Mouse (Mus musculus): ENCODE measurements at regions not wholly inside any gene's neighbourhood (a gene's known extent, or its start where the extent isn't known, plus 50 kb on each side); places are given as distances from the start of the nearest gene placed in this dataset.

DNA sequence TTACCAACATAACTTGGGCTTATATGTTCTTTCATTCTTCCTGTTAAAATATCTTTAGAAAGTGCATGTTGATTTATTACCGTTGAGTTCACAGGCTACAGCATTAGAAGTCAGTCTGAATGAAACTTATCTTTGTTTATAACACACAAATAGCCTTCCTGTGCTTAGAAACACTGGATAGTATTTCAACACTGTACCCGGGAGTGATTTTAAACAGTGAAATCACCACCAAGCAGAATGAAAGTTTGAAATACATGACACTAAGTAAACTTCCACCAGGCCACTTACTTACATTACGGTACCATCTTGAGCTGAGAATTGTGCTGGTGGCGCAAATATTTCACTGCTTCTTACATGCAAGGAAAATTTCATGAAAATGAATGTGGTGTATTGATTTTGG, 516.5 kb upstream of the Ccdc54 start:
- TF ChIP-seq CTCF (IDR thresholded peaks at IDR 0.05): no peak
- no peak for TF ChIP-seq EP300 (IDR thresholded peaks at IDR 0.05)
- no peaks in the 10 kb centered on the region for H3K27me3 ChIP-seq (replicated peaks; ENCODE audit: insufficient read depth, low read length)
- H3K27ac ChIP-seq (ENCODE audit: low read length): no peak overlapping the region
- H3K9me3 ChIP-seq (ENCODE audit: low read length): no peaks in the 10 kb centered on the region
- H3K9ac ChIP-seq (replicated peaks; ENCODE audit: low read depth): no peak overlapping the region
- no peaks in the 10 kb centered on the region for H3K36me3 ChIP-seq (ENCODE audit: insufficient read depth, low read length)
- H3K4me2 ChIP-seq (replicated peaks; ENCODE audit: low read depth, low read length): no peak overlapping the region
- no peak for ATAC-seq
- H3K4me1 ChIP-seq (ENCODE audit: insufficient read depth, low read depth, low read length): no peaks in the 10 kb centered on the region
- WGBS: 32% methylated on average over 4 of the region's 4 CpGs
- DNase-seq (ENCODE audit: low spot score): no peak
- no peak overlapping the region for H3K4me3 ChIP-seq (ENCODE audit: low read depth, low read length)

DNA sequence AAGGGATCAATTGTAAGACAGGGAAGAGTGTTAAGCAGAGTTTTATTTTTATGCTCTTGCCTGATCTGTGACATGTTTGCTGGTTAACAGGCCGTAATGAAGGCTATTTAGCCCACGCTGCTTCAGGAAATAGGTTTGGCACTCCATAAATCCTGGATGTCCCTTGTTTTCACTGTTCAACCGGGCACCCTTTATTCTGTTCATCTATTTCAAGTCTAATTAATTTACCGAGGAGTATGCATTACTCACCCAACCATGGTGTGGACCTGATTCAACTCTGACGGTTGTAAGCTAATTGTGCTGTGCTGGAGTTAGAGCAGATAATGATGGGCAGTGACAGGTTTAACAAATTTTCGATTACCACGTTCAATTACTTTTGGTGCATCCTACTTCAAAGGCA, 495.6 kb upstream of the Ccdc54 start:
- Histone ChIP-seq H3K4me2 (replicated peaks; ENCODE audit: low read depth, low read length) (no peak overlapping the region), H3K4me1 (ENCODE audit: insufficient read depth, low read depth, low read length) (no peaks in the 10 kb centered on the region), H3K27ac (ENCODE audit: low read length) (no peak overlapping the region), H3K4me3 (ENCODE audit: low read depth, low read length) (no peak overlapping the region), H3K27me3 (replicated peaks; ENCODE audit: insufficient read depth, low read length) (no peaks in the 10 kb centered on the region), H3K36me3 (ENCODE audit: insufficient read depth, low read length) (no peaks in the 10 kb centered on the region), H3K9ac (replicated peaks; ENCODE audit: low read depth) (no peak overlapping the region), H3K9me3 (ENCODE audit: low read length) (no peaks in the 10 kb centered on the region)
- ATAC-seq (no peak), DNase-seq (ENCODE audit: low spot score) (no peak)
- no peak for TF ChIP-seq CTCF (IDR thresholded peaks at IDR 0.05)
- no peak for TF ChIP-seq EP300 (IDR thresholded peaks at IDR 0.05)
- 76% methylated on average over 7 of the region's 7 CpGs for WGBS

DNA sequence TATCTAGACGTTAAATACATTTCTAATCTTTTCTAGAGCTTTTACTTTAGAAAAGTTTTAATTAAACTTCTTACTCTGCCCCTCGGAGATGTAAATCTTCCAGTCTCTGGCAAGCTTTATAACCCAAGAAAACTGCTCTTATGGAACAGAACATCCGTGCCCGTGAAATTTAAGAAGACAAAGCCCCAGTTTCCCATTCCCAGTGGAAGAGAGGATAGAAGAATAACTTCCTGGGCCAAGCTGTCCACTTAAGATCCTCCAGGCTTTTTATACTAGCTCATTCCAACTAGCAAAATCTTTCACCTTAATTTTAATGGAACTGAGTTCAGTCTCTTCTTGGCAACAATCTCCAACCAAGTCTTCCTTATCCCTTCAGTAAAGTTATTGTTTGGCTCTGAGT, 489.2 kb upstream of the Ccdc54 start:
- ATAC-seq (no peak), DNase-seq (ENCODE audit: low spot score) (no peak)
- Histone ChIP-seq H3K9me3 (ENCODE audit: low read length) (no peaks in the 10 kb centered on the region), H3K4me3 (ENCODE audit: low read depth, low read length) (no peak overlapping the region), H3K27ac (ENCODE audit: low read length) (no peak overlapping the region), H3K9ac (replicated peaks; ENCODE audit: low read depth) (no peak overlapping the region), H3K4me2 (replicated peaks; ENCODE audit: low read depth, low read length) (no peak overlapping the region), H3K27me3 (replicated peaks; ENCODE audit: insufficient read depth, low read length) (no peaks in the 10 kb centered on the region), H3K36me3 (ENCODE audit: insufficient read depth, low read length) (no peaks in the 10 kb centered on the region), H3K4me1 (ENCODE audit: insufficient read depth, low read depth, low read length) (no peaks in the 10 kb centered on the region)
- WGBS: 63% methylated on average over 4 of the region's 4 CpGs
- no peak for TF ChIP-seq EP300 (IDR thresholded peaks at IDR 0.05)
- TF ChIP-seq CTCF (IDR thresholded peaks at IDR 0.05): no peak

DNA sequence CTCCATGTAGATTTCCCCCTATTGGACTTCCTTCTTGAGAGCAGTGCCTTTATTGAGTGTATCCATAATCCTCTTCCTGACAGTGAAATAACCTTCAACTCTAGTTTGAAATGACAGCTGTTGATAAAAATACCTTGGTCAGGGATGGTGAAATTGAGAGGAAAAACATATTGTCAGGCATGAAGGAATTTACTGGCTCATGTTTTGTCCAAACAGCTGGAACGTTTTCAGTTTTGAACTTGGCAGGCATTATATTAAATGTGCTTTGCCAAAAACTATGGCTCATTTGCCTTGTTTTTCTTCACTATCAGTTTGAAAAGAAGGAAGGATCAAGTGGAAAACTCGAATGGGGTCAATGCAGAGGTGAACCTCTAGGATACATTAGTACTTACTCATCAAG, 457.7 kb upstream of the Ccdc54 start:
- 31% methylated on average over 2 of the region's 2 CpGs for WGBS
- H3K27ac ChIP-seq (ENCODE audit: low read length): no peak overlapping the region
- H3K4me2 ChIP-seq (replicated peaks; ENCODE audit: low read depth, low read length): no peak overlapping the region
- DNase-seq (ENCODE audit: low spot score) (peak; percentile 61), ATAC-seq (no peak)
- no peaks in the 10 kb centered on the region for H3K27me3 ChIP-seq (replicated peaks; ENCODE audit: insufficient read depth, low read length)
- no peaks in the 10 kb centered on the region for H3K9me3 ChIP-seq (ENCODE audit: low read length)
- H3K4me3 ChIP-seq (ENCODE audit: low read depth, low read length): no peak overlapping the region
- no peaks in the 10 kb centered on the region for H3K36me3 ChIP-seq (ENCODE audit: insufficient read depth, low read length)
- no peak for TF ChIP-seq EP300 (IDR thresholded peaks at IDR 0.05)
- TF ChIP-seq CTCF (IDR thresholded peaks at IDR 0.05): no peak
- H3K4me1 ChIP-seq (ENCODE audit: insufficient read depth, low read depth, low read length): no peaks in the 10 kb centered on the region
- no peak overlapping the region for H3K9ac ChIP-seq (replicated peaks; ENCODE audit: low read depth)

DNA sequence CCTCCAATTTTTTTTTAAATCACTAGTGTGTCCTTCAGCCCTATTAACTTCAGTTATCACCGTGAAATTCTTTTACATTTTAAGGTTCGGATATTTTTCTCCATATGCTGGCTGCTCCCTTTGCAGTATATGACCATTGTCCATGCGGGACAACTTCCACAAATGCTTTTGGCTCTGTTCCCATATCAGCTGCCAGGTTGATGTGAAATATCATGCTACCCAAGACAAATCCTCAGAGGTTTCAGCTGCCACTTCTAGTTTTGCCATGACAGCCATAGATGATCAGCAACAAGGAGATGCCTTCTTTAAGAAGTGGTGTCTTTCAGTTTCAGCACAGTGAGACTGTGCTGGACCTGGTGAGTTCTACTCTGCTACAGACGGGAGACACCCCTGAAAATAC, 457.2 kb upstream of the Ccdc54 start:
- Histone ChIP-seq H3K4me1 (ENCODE audit: insufficient read depth, low read depth, low read length) (no peaks in the 10 kb centered on the region), H3K9me3 (ENCODE audit: low read length) (no peaks in the 10 kb centered on the region), H3K4me3 (ENCODE audit: low read depth, low read length) (no peak overlapping the region), H3K27ac (ENCODE audit: low read length) (no peak overlapping the region), H3K4me2 (replicated peaks; ENCODE audit: low read depth, low read length) (no peak overlapping the region), H3K27me3 (replicated peaks; ENCODE audit: insufficient read depth, low read length) (no peaks in the 10 kb centered on the region), H3K9ac (replicated peaks; ENCODE audit: low read depth) (no peak overlapping the region), H3K36me3 (ENCODE audit: insufficient read depth, low read length) (no peaks in the 10 kb centered on the region)
- ATAC-seq (no peak), DNase-seq (ENCODE audit: low spot score) (no peak)
- TF ChIP-seq EP300 (IDR thresholded peaks at IDR 0.05): no peak
- TF ChIP-seq CTCF (IDR thresholded peaks at IDR 0.05): no peak
- 75% methylated on average over 4 of the region's 4 CpGs for WGBS

DNA sequence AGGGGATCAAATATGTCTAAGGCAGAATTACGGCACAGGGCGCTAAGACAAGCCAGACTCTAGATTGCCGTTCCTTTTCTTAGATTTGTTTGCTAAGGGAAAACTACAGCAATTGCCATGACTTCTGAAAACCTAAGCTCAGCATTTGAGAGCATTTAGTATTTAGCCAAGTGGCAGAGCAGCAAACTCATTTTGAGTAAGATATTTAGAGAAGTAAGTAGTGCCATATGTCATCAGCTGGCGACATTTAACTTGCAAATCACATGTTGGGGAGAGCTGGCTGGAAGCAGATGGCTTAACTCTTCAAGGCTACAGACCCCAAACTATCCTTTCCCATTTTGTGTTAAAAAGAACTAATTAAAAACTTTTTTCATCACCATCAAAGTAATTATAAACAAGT, 450.4 kb upstream of the Ccdc54 start:
- Histone ChIP-seq H3K36me3 (ENCODE audit: insufficient read depth, low read length) (no peaks in the 10 kb centered on the region), H3K9ac (replicated peaks; ENCODE audit: low read depth) (no peak overlapping the region), H3K9me3 (ENCODE audit: low read length) (no peaks in the 10 kb centered on the region), H3K4me3 (ENCODE audit: low read depth, low read length) (no peak overlapping the region), H3K27ac (ENCODE audit: low read length) (no peak overlapping the region), H3K4me2 (replicated peaks; ENCODE audit: low read depth, low read length) (no peak overlapping the region), H3K4me1 (ENCODE audit: insufficient read depth, low read depth, low read length) (no peaks in the 10 kb centered on the region), H3K27me3 (replicated peaks; ENCODE audit: insufficient read depth, low read length) (no peaks in the 10 kb centered on the region)
- TF ChIP-seq CTCF (IDR thresholded peaks at IDR 0.05) (no peak), EP300 (IDR thresholded peaks at IDR 0.05) (no peak)
- no peak for DNase-seq (ENCODE audit: low spot score)
- no peak for ATAC-seq
- WGBS: 78% methylated on average over 4 of the region's 4 CpGs

DNA sequence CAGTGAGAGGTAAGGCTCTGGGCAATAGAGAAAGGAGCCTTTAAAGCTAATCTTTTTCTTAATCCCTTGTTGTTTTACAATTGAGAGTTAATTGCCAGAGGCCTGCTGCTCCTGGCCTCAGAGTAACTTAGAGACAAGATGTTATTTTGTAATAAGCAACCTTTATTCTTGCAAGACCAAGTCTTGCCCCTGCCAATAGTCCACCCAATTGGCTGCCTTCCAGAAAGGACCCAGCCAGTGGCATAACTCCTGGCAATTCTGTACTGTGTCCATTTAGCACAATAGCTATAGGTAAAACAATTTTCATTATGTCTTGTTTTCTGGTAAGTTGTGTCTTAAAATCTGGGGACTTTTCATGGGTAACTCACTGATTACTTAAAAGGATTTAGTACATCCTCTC, 411.9 kb upstream of the Ccdc54 start:
- no peak for ATAC-seq

More for the DNA sequence above, 411.9 kb upstream of the Ccdc54 start:
- Histone ChIP-seq H3K4me3 (ENCODE audit: low read depth, low read length) (no peak overlapping the region), H3K4me1 (ENCODE audit: insufficient read depth, low read depth, low read length) (no peaks in the 10 kb centered on the region), H3K4me2 (replicated peaks; ENCODE audit: low read depth, low read length) (no peak overlapping the region), H3K27ac (ENCODE audit: low read length) (no peak overlapping the region), H3K36me3 (ENCODE audit: insufficient read depth, low read length) (no peaks in the 10 kb centered on the region), H3K9me3 (ENCODE audit: low read length) (no peaks in the 10 kb centered on the region), H3K9ac (replicated peaks; ENCODE audit: low read depth) (no peak overlapping the region), H3K27me3 (replicated peaks; ENCODE audit: insufficient read depth, low read length) (no peaks in the 10 kb centered on the region)
- TF ChIP-seq CTCF (IDR thresholded peaks at IDR 0.05) (no peak), EP300 (IDR thresholded peaks at IDR 0.05) (no peak)
- no peak for DNase-seq (ENCODE audit: low spot score)
